Mouse (Mus musculus): ENCODE measurements around the gene Lcn2.

GRCm38 (mm10) chr2:32351471-32351961 is 36.5 kb downstream of the Lcn2 start:
- TF ChIP-seq CTCF (IDR thresholded peaks at IDR 0.05; ENCODE audit: low read depth) (no peak), EP300 (IDR thresholded peaks at IDR 0.05; ENCODE audit: low read depth) (no peak)
